Mouse (Mus musculus) Muller cell, postnatal 12 days (primary cell): ENCODE data around the gene Lmntd1.
"Not testable (repeated sequence)": the region's sequence is repeated elsewhere in the genome, so short reads cannot be mapped to it uniquely, and the experiment has no call there.

ENCODE experiments used
- DNase-seq: peaks from one replicate; pipeline ENCODE4 v3.0.0-alpha.2; 2015; ENCODE audit errors: inconsistent ontology term

Gene Lmntd1

GRCm38 (mm10) chr6:145341301-145342193, 272.6 kb downstream of the Lmntd1 start:
- DNase-seq, result peak; percentile 84

- DNase-seq, result peak; percentile 99
Observed at GRCm38 (mm10) chr6:145340657-145341146, 273.4 kb downstream of the Lmntd1 start.

- DNase-seq, result peak; percentile 57
Observed at GRCm38 (mm10) chr6:145339956-145340656, 274.0 kb downstream of the Lmntd1 start.

GRCm38 (mm10) chr6:145338571-145339294, 275.4 kb downstream of the Lmntd1 start:
- no peak for DNase-seq

GRCm38 (mm10) chr6:145337521-145337920, 276.6 kb downstream of the Lmntd1 start:
- DNase-seq, result not testable (repeated sequence)

GRCm38 (mm10) chr6:145335876-145336768, 278.0 kb downstream of the Lmntd1 start:
- no peak for DNase-seq

- DNase-seq, result no peak
Observed at GRCm38 (mm10) chr6:145334211-145334610, 279.9 kb downstream of the Lmntd1 start.

- no peak for DNase-seq
Observed at GRCm38 (mm10) chr6:145326141-145326806, 287.8 kb downstream of the Lmntd1 start.

GRCm38 (mm10) chr6:145325095-145325494, 289.0 kb downstream of the Lmntd1 start:
- no peak for DNase-seq

GRCm38 (mm10) chr6:145324470-145324869, 289.6 kb downstream of the Lmntd1 start:
- DNase-seq, result no peak

- DNase-seq, result no peak
Observed at GRCm38 (mm10) chr6:145322246-145322645, 291.9 kb downstream of the Lmntd1 start.

GRCm38 (mm10) chr6:145320156-145320555, 294.0 kb downstream of the Lmntd1 start:
- DNase-seq, result no peak
